Mouse (Mus musculus) adrenal gland, postnatal 4 days (tissue): ENCODE measurements around the gene Mfsd6. TPM values are rescaled to one million over a fixed set of nuclear protein-coding genes. Genes with fewer than 3 reads are reported as not detected.
"Not testable (repeated sequence)": the region's sequence is repeated elsewhere in the genome, so short reads cannot be mapped to it uniquely, and the experiment has no call there.

Experiments
- DNase-seq, 2 experiments: peaks; one replicate each; pipeline ENCODE4 v3.0.0; 2021 to 2022; ENCODE audit warnings: low spot score in 2 of 2, mixed read lengths in 2 of 2
- total RNA-seq, 2 experiments: library from RNA; stranded (reverse); gene quantifications; 2 replicates each; pipeline ENCODE4 v1.2.3; 2021

Gene Mfsd6
- total RNA-seq, 2 experiments from 2014 or later = 23.6 to 25.1 TPM

DNA sequence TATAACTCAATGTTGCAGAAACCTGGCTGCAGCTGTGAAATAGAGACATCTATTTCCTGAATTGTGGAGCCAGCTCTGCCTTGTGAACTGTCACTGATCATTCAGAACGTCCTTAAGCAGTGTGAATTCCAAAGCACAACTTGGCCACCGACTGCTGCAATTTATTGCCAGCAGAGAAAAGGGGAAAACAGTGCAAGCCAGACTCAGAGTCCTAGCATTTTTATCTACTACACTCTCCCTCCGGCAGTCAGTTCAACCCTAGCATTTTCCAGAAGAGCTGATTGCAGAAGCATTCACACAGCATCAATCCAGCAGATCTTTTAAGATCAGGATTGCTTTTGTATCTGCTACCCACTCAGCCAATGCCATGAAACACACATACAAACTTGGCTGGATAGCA lies 13.2 kb downstream of the Mfsd6 start:
- no peak for DNase-seq

DNA sequence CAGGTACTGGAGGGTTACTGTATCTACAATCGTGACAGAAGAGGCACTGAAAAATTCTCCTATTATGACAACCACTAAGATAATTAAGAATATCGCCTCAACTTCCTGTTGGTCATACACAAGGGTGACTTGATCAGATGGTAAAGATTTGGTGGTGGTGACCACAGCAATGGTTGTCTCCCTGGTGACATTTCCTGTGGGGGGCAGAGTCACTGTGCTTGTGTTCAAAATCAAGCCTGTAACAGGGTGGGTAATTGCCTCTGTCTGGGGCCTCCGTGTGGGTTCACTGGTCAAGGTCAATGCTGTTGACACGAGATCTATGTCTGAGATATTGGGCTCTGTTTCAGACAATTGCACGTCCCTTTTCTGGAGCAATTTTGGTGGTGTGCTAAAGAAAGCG lies 18.5 kb downstream of the Mfsd6 start:
- no peak for DNase-seq

DNA sequence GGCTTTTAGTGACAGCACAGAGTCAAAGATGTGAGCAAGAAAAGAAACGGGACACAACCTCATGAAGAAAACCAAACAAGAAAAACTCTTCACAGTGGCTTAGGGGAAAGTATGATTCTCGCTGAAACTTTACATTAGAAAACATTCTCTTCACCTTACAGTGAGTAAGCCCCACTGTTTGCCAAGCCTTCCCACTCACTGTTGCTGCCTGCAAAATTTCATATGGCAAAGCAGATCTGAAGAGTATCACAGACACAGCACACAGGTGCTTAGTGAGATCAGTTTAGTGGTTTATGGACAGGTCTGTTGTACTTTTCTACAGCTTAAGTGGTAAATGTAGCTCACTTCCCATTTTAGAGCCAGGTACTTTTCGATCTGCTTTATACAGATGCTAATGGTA lies 20.2 kb downstream of the Mfsd6 start:
- DNase-seq = no peak

- no peak for DNase-seq
Observed at GRCm38 (mm10) chr1:52702738-52703491, 24.3 kb downstream of the Mfsd6 start.

- DNase-seq = no peak
Observed at GRCm38 (mm10) chr1:52701941-52702340, 25.3 kb downstream of the Mfsd6 start.

DNA sequence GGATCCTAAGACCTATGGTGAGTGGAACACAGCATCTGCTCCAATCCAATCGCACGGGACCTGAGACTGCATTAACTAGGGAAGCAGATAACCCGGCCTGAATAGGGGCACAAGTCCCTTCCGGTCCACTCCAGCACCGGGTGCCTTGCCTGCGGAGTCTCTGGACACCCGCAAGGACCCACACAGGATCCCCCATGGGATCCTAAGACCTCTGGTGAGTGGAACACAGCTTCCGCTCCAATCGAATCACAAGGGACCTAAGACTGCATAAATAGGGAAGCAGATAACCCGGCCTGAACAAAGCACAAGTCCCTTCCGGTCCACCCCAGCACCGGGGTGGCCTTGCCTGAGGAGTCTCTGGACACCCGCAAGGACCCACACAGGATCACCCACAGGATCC lies 32.8 kb downstream of the Mfsd6 start:
- DNase-seq = not testable (repeated sequence)

GRCm38 (mm10) chr1:52687636-52688035 lies 39.6 kb downstream of the Mfsd6 start:
- DNase-seq = no peak

GRCm38 (mm10) chr1:52683550-52683949 lies 43.7 kb downstream of the Mfsd6 start:
- DNase-seq = no peak

- peak in 1 of 2 experiments; percentile 12 for DNase-seq
Observed at GRCm38 (mm10) chr1:52676621-52677020, 50.6 kb downstream of the Mfsd6 start.

GRCm38 (mm10) chr1:52675561-52676551 lies 51.4 kb downstream of the Mfsd6 start:
- DNase-seq = no peak

GRCm38 (mm10) chr1:52669931-52670330 lies 57.3 kb downstream of the Mfsd6 start:
- DNase-seq = no peak

GRCm38 (mm10) chr1:52668743-52669323 lies 58.4 kb downstream of the Mfsd6 start:
- DNase-seq = no peak

GRCm38 (mm10) chr1:52663228-52663627 lies 64.0 kb downstream of the Mfsd6 start:
- no peak for DNase-seq

GRCm38 (mm10) chr1:52660765-52661164 lies 66.5 kb downstream of the Mfsd6 start:
- DNase-seq = no peak

DNA sequence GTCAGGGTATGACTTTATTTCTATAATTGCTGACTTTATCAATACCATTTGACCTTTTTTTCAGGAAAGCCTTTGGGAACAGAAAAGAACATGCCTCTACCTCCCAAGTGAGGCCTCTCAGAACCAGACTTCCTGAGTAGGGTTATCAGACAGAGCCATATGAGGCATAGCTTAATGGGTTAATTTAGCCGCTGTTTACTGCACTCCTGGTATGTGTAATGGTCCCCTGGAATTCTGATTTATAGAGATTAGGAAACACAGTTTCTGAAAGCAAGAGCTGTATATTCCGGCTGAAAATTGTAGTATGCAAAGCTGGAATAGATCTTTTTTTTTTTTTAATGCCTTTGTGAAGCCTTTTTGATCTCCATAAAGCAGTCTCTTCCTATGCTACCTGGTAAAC lies 67.0 kb downstream of the Mfsd6 start:
- DNase-seq = no peak

DNA sequence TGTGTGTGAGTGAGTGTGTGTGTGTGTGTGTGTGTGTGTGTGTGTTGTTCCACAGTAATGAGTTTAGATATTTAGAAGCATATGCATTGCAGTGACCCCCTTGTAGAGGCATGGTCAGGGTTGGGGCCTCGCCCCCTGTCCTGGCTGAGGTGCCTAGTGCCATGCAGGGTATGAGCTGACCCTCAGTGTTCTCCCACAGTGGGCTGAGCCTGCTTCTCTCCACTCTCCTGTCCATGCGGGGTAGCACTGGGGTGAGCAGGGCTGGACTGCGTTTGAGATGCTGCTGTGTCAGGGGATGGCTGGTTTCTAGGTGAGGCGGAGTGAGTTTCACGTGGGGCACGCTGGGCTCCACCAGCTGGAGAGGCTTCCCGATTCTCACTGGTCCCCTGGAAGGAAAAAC lies 69.1 kb downstream of the Mfsd6 start:
- DNase-seq = no peak

DNA sequence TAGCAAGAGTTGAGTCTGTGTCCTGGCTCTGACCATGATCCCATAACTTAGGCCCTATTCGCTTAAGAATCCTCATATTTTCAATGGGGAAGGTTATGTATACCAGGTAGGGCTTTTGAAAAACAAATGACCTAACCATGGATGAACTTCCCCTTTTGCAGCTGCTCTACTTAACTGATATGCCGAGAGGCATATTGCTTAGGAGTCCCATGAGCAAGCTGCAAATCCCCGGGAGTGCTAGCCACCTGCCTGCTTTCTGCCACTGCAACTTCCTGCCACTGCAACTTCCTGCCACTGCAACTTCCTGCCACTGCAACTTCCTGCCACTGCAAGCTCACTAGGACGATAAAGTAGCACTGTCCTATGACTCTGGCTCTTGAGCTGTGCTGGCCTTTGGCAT lies 72.1 kb downstream of the Mfsd6 start:
- DNase-seq = no peak

DNA sequence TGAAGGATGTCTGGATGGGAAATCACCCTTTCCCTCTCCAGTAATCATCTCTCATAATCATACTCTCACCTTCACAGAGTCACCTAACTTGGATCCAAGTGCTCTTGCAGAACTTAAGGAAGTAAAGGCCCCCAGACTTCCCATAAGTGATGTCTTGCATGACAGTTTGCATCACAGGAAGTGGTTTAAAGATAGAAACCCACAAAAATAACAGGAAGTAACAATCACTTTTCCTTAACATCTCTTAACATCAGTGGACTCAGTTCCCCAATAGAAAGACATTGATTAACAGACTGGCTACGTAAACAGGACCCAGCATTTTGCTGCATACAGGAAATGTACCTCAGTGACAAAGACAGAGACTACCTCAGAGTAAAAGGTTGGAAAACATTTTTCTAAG lies 73.9 kb downstream of the Mfsd6 start:
- DNase-seq = no peak

- DNase-seq = no peak
Observed at GRCm38 (mm10) chr1:52652601-52653253, 74.5 kb downstream of the Mfsd6 start.

GRCm38 (mm10) chr1:52650066-52650465 lies 77.2 kb downstream of the Mfsd6 start:
- no peak for DNase-seq
